Mouse (Mus musculus) heart, embryonic 12.5 days (tissue): ENCODE measurements around the gene Gm29554. TPM values are rescaled to one million over a fixed set of nuclear protein-coding genes. Genes with fewer than 3 reads are reported as not detected.
"Not testable (repeated sequence)": the region's sequence is repeated elsewhere in the genome, so short reads cannot be mapped to it uniquely, and the experiment has no call there.

Experiments
- ATAC-seq: fragments of 200-750 bp; cut with Nextera tagmentation; 2 replicates; pipeline ENCODE4 v1.8.0; 2017; ENCODE audit warnings: moderate TSS enrichment, moderate library complexity; ENCODE audit not compliant: insufficient number of reproducible peaks, low FRiP score
- H3K27ac ChIP-seq: fragments of 300-500 bp; sonication (generic); 2 replicates; pipeline ENCODE4 v1.5.1; 2016; ENCODE audit warnings: mild to moderate bottlenecking, moderate library complexity; ENCODE audit not compliant: poor library complexity, severe bottlenecking
- H3K27me3 ChIP-seq: fragments of 300-500 bp; sonication (generic); replicated peaks from 2 replicates; pipeline ENCODE4 v1.6.1; 2016; ENCODE audit warnings: mild to moderate bottlenecking, moderate library complexity
- H3K36me3 ChIP-seq: fragments of 300-500 bp; sonication (generic); 2 replicates; pipeline ENCODE4 v1.6.1; 2016; ENCODE audit warnings: mild to moderate bottlenecking, moderate library complexity
- H3K4me1 ChIP-seq: fragments of 300-500 bp; sonication (generic); replicated peaks from 2 replicates; pipeline ENCODE4 v1.6.1; 2016; ENCODE audit warnings: mild to moderate bottlenecking
- H3K4me2 ChIP-seq: fragments of 300-500 bp; sonication (generic); 2 replicates; pipeline ENCODE4 v1.6.1; 2016; ENCODE audit warnings: mild to moderate bottlenecking, moderate library complexity
- H3K4me3 ChIP-seq: fragments of 300-500 bp; sonication (generic); 2 replicates; pipeline ENCODE4 v1.5.1; 2016; ENCODE audit warnings: mild to moderate bottlenecking
- H3K9ac ChIP-seq: fragments of 300-500 bp; sonication (generic); 2 replicates; pipeline ENCODE4 v1.6.1; 2016; ENCODE audit warnings: mild to moderate bottlenecking, moderate library complexity
- H3K9me3 ChIP-seq: fragments of 300-500 bp; sonication (generic); replicated peaks from 2 replicates; pipeline ENCODE4 v1.6.1; 2016; ENCODE audit warnings: mild to moderate bottlenecking, moderate library complexity
- WGBS: fragments of 180-500 bp; shearing (Covaris S2); methylation state at CpG from one replicate; pipeline ENCODE4 v1.1.7; 2016; 5-methylcytosine and 5-hydroxymethylcytosine counted together
- polyA plus RNA-seq: library from polyadenylated mRNA; unstranded; fragments of >200 nt; fragmentation: Nextera tagmentation; extraction: Ambion mirVana; gene quantifications from 2 replicates; pipeline ENCODE4 v1.2.1, GENCODE M21; 2016

Gm29554 gene
- not detected in 2 replicates for polyA plus RNA-seq

- no CpG with 5 or more reads among the region's 6 CpGs for WGBS
- H3K27ac ChIP-seq, H3K4me3 ChIP-seq, H3K4me1 ChIP-seq, H3K27me3 ChIP-seq, H3K4me2 ChIP-seq, ATAC-seq, H3K9ac ChIP-seq, H3K9me3 ChIP-seq, H3K36me3 ChIP-seq: not testable (repeated sequence)
These were observed at the start of gene Gm29554 for GRCm38 (mm10) chrY:12273632-12274031. Gene Gm29554, plus strand, starts transcription at chrY:12273932.

Other genes starting within 250 kb of the Gm29554 start
- not detected in 2 replicates for gene Gm20812, start 108.0 kb downstream of the Gm29554 start, polyA plus RNA-seq